Mouse (Mus musculus): ENCODE results near the gene Sgcd. TPM values are rescaled to one million over a fixed set of nuclear protein-coding genes. Genes with fewer than 3 reads are reported as not detected.

Sgcd gene
- polyA plus RNA-seq, 1 experiment = 2.9 TPM

DNA sequence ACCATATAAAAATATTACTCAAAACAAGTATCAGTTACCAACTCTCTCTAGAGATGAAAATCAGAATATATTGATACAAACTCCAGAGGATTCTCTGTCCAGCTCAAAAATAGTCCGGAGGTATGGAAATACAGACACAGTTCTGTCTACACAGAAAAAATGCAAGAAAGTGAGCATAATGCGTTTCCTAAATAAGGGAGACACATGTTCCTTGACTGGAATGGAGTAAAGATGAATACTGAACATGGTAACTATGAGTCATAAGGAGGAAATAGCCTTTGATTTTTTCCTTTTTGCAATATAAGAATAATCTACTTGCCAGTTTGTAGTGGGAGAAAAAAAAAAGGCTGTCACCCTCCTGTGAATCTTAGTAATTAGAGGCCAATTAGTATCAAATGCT lies 655.1 kb downstream of the Sgcd start:
- H3K27ac ChIP-seq (ENCODE audit: control insufficient read depth, insufficient read depth, low read depth, low read length, poor library complexity) = no peak overlapping the region
- 72% methylated on average over 2 of the region's 2 CpGs for WGBS
- no peaks in the 10 kb centered on the region for H3K4me1 ChIP-seq (ENCODE audit: control insufficient read depth, insufficient read depth, low read length)
- TF ChIP-seq POLR2A (IDR thresholded peaks at IDR 0.05; ENCODE audit: borderline replicate concordance, control insufficient read depth, low read depth, low read length) = no peak
- no peak for TF ChIP-seq CTCF (IDR thresholded peaks at IDR 0.05; ENCODE audit: control insufficient read depth, insufficient read depth, low read length)
- H3K4me3 ChIP-seq (replicated peaks; ENCODE audit: control insufficient read depth, low read depth, low read length) = no peak overlapping the region

DNA sequence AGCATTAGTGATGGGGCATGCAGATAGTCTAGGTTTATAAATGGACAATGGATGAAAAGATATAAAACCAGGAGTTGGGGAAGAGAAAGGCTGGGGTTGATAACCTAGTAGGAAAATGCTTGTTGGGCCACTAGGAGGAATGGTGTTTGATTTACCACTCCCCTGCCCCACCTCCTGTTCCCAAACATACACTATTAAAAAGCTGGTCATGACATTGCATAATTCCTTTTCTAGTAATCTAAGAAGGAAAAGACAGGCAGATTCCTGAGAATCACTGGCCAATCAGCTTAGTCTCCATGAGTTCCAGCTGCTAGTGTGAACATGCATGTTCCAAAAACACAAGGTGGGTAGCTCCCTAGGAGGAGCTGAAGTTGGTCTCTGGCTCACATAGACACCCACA lies 683.2 kb downstream of the Sgcd start:
- Histone ChIP-seq H3K4me3 (replicated peaks; ENCODE audit: control insufficient read depth, low read depth, low read length) (no peak overlapping the region), H3K27ac (ENCODE audit: control insufficient read depth, insufficient read depth, low read depth, low read length, poor library complexity) (no peak overlapping the region)
- TF ChIP-seq POLR2A (IDR thresholded peaks at IDR 0.05; ENCODE audit: borderline replicate concordance, control insufficient read depth, low read depth, low read length) = no peak
- TF ChIP-seq CTCF (IDR thresholded peaks at IDR 0.05; ENCODE audit: control insufficient read depth, insufficient read depth, low read length) = no peak

DNA sequence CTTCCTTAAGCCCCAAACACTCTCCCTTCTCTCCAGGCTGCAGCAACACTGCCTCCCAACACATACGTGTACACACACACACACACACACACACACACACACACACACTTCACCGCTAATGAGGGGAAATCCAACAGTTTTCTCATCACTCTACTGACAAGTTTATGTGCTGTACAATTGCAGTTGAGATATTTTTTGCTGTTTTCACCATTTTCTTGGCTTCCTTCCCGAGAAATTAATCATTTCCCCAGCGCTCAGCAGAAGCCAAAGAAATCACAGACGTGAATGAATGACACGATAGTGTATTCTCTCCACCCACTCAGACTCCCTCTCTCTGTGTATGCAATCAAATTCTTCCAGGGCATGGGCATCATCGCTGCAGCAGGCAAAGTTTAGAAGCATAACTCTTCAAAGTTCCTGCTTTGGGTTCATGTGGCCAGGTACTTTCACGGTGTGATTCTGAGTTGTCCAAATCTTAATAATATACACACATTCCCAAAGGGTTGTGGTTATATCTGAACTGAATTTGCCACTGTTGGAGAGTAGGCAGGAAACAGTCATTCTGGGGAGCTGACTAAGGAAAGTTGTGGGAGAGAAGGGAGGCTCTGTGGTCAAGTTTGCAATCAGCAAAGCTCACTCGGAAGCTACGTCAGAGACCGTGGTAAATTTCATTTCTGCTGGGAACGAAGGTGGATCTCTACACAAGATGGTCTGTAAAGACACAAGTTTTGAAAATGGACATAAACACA lies 683.9 kb downstream of the Sgcd start:
- Histone ChIP-seq H3K27ac (ENCODE audit: control insufficient read depth, insufficient read depth, low read depth, low read length, poor library complexity) (no peak overlapping the region), H3K4me3 (replicated peaks; ENCODE audit: control insufficient read depth, low read depth, low read length) (no peak overlapping the region), H3K4me1 (ENCODE audit: control insufficient read depth, insufficient read depth, low read length) (no peaks in the 10 kb centered on the region)
- TF ChIP-seq POLR2A (IDR thresholded peaks at IDR 0.05; ENCODE audit: borderline replicate concordance, control insufficient read depth, low read depth, low read length) = no peak
- TF ChIP-seq CTCF (IDR thresholded peaks at IDR 0.05; ENCODE audit: control insufficient read depth, insufficient read depth, low read length) = no peak
- WGBS = 69% methylated on average over 12 of the region's 12 CpGs

More for the DNA sequence above, 683.2 kb downstream of the Sgcd start:
- H3K4me1 ChIP-seq (ENCODE audit: control insufficient read depth, insufficient read depth, low read length) = no peaks in the 10 kb centered on the region

GRCm38 (mm10) chr11:47299777-47300176 lies 689.0 kb downstream of the Sgcd start:
- H3K4me1 ChIP-seq (ENCODE audit: control insufficient read depth, insufficient read depth, low read length) = no peaks in the 10 kb centered on the region
- 65% methylated on average over 1 of the region's 1 CpGs for WGBS

GRCm38 (mm10) chr11:47297805-47298340 lies 690.9 kb downstream of the Sgcd start:
- H3K4me1 ChIP-seq (ENCODE audit: control insufficient read depth, insufficient read depth, low read length) = no peaks in the 10 kb centered on the region
- TF ChIP-seq POLR2A (IDR thresholded peaks at IDR 0.05; ENCODE audit: borderline replicate concordance, control insufficient read depth, low read depth, low read length) = no peak
- TF ChIP-seq CTCF (IDR thresholded peaks at IDR 0.05; ENCODE audit: control insufficient read depth, insufficient read depth, low read length) = no peak
- H3K27ac ChIP-seq (ENCODE audit: control insufficient read depth, insufficient read depth, low read depth, low read length, poor library complexity) = no peak overlapping the region
- 70% methylated on average over 1 of the region's 1 CpGs for WGBS
- no peak overlapping the region for H3K4me3 ChIP-seq (replicated peaks; ENCODE audit: control insufficient read depth, low read depth, low read length)

More at GRCm38 (mm10) chr11:47299777-47300176, 689.0 kb downstream of the Sgcd start:
- no peak overlapping the region for H3K27ac ChIP-seq (ENCODE audit: control insufficient read depth, insufficient read depth, low read depth, low read length, poor library complexity)
- no peak overlapping the region for H3K4me3 ChIP-seq (replicated peaks; ENCODE audit: control insufficient read depth, low read depth, low read length)
- TF ChIP-seq POLR2A (IDR thresholded peaks at IDR 0.05; ENCODE audit: borderline replicate concordance, control insufficient read depth, low read depth, low read length) (no peak), CTCF (IDR thresholded peaks at IDR 0.05; ENCODE audit: control insufficient read depth, insufficient read depth, low read length) (no peak)

DNA sequence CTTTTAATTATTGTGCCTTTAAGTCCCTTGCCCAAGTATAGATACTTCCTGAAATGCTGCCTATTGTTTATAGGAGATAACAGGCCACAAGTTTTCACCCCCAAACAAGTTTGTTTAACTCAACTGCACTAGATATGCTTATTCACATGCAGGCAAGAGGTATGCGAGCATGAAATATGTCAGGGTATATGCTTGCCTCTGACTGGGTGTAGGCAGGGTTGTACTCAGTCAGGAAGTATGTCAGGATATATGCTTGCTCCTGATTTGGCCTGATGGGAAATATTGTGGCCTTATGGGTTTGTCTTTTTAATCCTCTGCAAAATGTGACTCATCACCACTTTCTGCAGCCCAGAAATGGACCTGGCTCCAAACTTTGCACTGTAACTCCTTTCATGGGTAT lies 694.0 kb downstream of the Sgcd start:
- Histone ChIP-seq H3K4me3 (replicated peaks; ENCODE audit: control insufficient read depth, low read depth, low read length) (no peak overlapping the region), H3K27ac (ENCODE audit: control insufficient read depth, insufficient read depth, low read depth, low read length, poor library complexity) (no peak overlapping the region), H3K4me1 (ENCODE audit: control insufficient read depth, insufficient read depth, low read length) (no peaks in the 10 kb centered on the region)
- 60% methylated on average over 1 of the region's 1 CpGs for WGBS
- no peak for TF ChIP-seq CTCF (IDR thresholded peaks at IDR 0.05; ENCODE audit: control insufficient read depth, insufficient read depth, low read length)
- no peak for TF ChIP-seq POLR2A (IDR thresholded peaks at IDR 0.05; ENCODE audit: borderline replicate concordance, control insufficient read depth, low read depth, low read length)

- Histone ChIP-seq H3K4me1 (ENCODE audit: control insufficient read depth, insufficient read depth, low read length) (no peaks in the 10 kb centered on the region), H3K27ac (ENCODE audit: control insufficient read depth, insufficient read depth, low read depth, low read length, poor library complexity) (no peak overlapping the region), H3K4me3 (replicated peaks; ENCODE audit: control insufficient read depth, low read depth, low read length) (no peak overlapping the region)
- no peak for TF ChIP-seq POLR2A (IDR thresholded peaks at IDR 0.05; ENCODE audit: borderline replicate concordance, control insufficient read depth, low read depth, low read length)
- TF ChIP-seq CTCF (IDR thresholded peaks at IDR 0.05; ENCODE audit: control insufficient read depth, insufficient read depth, low read length) = no peak
- 50% methylated on average over 4 of the region's 4 CpGs for WGBS
Measured at GRCm38 (mm10) chr11:47276586-47276985, 712.2 kb downstream of the Sgcd start.

DNA sequence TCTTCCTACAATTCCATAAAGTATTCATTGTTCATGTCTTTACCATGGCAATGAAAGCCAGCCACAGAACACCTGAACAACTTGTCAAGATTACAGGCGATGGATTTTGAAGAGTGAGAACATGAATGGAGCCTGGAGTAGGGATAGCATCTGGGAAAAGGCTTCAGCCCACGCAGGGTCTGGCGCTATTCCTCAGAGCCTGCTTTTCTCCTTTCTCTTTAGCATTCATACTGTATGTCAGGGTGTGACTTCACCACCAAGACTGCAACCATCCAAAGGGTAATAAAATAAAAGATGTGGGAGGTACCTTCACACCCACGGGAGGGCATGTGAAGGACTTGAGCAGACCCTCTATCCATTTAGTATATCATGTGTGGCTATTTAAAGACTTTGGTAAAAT lies 720.2 kb downstream of the Sgcd start:
- Histone ChIP-seq H3K4me1 (ENCODE audit: control insufficient read depth, insufficient read depth, low read length) (no peaks in the 10 kb centered on the region), H3K4me3 (replicated peaks; ENCODE audit: control insufficient read depth, low read depth, low read length) (no peak overlapping the region), H3K27ac (ENCODE audit: control insufficient read depth, insufficient read depth, low read depth, low read length, poor library complexity) (no peak overlapping the region)
- 76% methylated on average over 4 of the region's 4 CpGs for WGBS
- no peak for TF ChIP-seq CTCF (IDR thresholded peaks at IDR 0.05; ENCODE audit: control insufficient read depth, insufficient read depth, low read length)
- no peak for TF ChIP-seq POLR2A (IDR thresholded peaks at IDR 0.05; ENCODE audit: borderline replicate concordance, control insufficient read depth, low read depth, low read length)
